Mouse (Mus musculus) E14TG2a.4 (cell line): Measurements from ENCODE around the gene Ern1.

ENCODE experiments used
- CTCF ChIP-seq: conservative IDR thresholded peaks from 2 replicates; pipeline ENCODE4 v1.5.1; 2014; ENCODE audit warnings: low read length
- NANOG ChIP-seq: IDR thresholded peaks from 2 replicates; pipeline ENCODE4 v1.6.1; 2014; ENCODE audit warnings: borderline replicate concordance, low read length, mixed read lengths
- POU5F1 ChIP-seq: IDR thresholded peaks from 2 replicates; pipeline ENCODE4 v1.6.1; 2014; ENCODE audit warnings: low read length, borderline replicate concordance

GRCm38 (mm10) chr11:106398481-106398880, 89.2 kb downstream of the Ern1 start:
- TF ChIP-seq CTCF (no peak), NANOG (no peak), POU5F1 (no peak)
